Mouse (Mus musculus) limb, embryonic 13.5 days (tissue): ENCODE data around the gene Mrgprg. TPM values are rescaled to one million over a fixed set of nuclear protein-coding genes. Genes with fewer than 3 reads are reported as not detected.

Source experiments
- ATAC-seq: fragments of 200-750 bp; cut with Nextera tagmentation; 2 replicates; pipeline ENCODE4 v1.8.0; 2017; ENCODE audit warnings: low read depth, moderate number of reproducible peaks, moderate TSS enrichment; ENCODE audit not compliant: low FRiP score
- H3K27ac ChIP-seq: fragments of 300-500 bp; sonication (generic); 2 replicates; pipeline ENCODE4 v1.5.1; 2015; ENCODE audit warnings: inconsistent platforms, mild to moderate bottlenecking, moderate library complexity
- H3K27me3 ChIP-seq: fragments of 300-500 bp; sonication (generic); 2 replicates; pipeline ENCODE4 v1.6.1; 2015; ENCODE audit warnings: mild to moderate bottlenecking, inconsistent platforms
- H3K36me3 ChIP-seq: fragments of 300-500 bp; sonication (generic); 2 replicates; pipeline ENCODE4 v1.6.1; 2015; ENCODE audit warnings: inconsistent platforms, mild to moderate bottlenecking, moderate library complexity
- H3K4me1 ChIP-seq: fragments of 300-500 bp; sonication (generic); 2 replicates; pipeline ENCODE4 v1.6.1; 2015; ENCODE audit warnings: inconsistent platforms
- H3K4me2 ChIP-seq: fragments of 300-500 bp; sonication (generic); replicated peaks from 2 replicates; pipeline ENCODE4 v1.6.1; 2015; ENCODE audit warnings: inconsistent platforms, mild to moderate bottlenecking, moderate library complexity
- H3K4me3 ChIP-seq: fragments of 300-500 bp; sonication (generic); 2 replicates; pipeline ENCODE4 v1.5.1; 2015; ENCODE audit warnings: moderate library complexity, mild to moderate bottlenecking, inconsistent platforms
- H3K9ac ChIP-seq: fragments of 300-500 bp; sonication (generic); 2 replicates; pipeline ENCODE4 v1.6.1; 2015; ENCODE audit warnings: mild to moderate bottlenecking, inconsistent platforms
- H3K9me3 ChIP-seq: fragments of 300-500 bp; sonication (generic); 2 replicates; pipeline ENCODE4 v1.6.1; 2016; ENCODE audit warnings: inconsistent platforms
- WGBS: fragments of 180-500 bp; shearing (Covaris S2); methylation state at CpG from one replicate; pipeline ENCODE4 v1.1.7; 2015; 5-methylcytosine and 5-hydroxymethylcytosine counted together
- microRNA-seq: library from miRNA; unstranded; fragments of <30 nt; microRNA quantifications from one replicate; pipeline ENCODE4, GENCODE M21; 2016
- polyA plus RNA-seq: library from polyadenylated mRNA; unstranded; fragments of >200 nt; fragmentation: Nextera tagmentation; extraction: Ambion mirVana; gene quantifications from 2 replicates; pipeline ENCODE4 v1.2.1, GENCODE M21; 2015

The Mrgprg gene
- polyA plus RNA-seq, 1 experiment from 2014 or later: not detected

DNA sequence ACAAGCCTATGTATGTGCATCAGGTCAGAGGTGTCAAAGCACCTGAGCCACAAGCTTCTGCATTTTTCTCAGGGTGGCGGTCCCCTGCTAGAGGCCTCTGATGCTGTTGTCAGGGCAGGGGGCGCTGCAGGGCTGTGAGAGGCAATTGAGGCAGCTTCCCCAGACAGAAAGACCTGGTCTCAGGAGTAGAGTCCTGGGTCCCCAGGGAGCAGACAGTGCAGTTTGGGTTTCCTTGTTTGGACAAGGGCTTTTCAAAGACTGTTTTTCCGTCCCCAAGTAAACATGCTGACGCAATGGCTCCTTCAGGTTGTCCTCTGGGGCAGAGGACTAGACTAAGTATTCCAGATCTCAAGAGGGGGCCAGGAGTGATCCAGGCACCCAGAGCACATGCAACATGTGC, 40.4 kb downstream of the Mrgprg start:
- Histone ChIP-seq H3K4me3 (no peak overlapping the region), H3K27ac (no peak overlapping the region), H3K4me1 (peaks cover 11% of the 10 kb centered on the region), H3K27me3 (no peaks in the 10 kb centered on the region), H3K36me3 (peaks cover 3% of the 10 kb centered on the region), H3K4me2 (no peak overlapping the region), H3K9ac (no peak overlapping the region), H3K9me3 (no peaks in the 10 kb centered on the region)
- 79% methylated on average over 4 of the region's 4 CpGs for WGBS
- no peak for ATAC-seq

DNA sequence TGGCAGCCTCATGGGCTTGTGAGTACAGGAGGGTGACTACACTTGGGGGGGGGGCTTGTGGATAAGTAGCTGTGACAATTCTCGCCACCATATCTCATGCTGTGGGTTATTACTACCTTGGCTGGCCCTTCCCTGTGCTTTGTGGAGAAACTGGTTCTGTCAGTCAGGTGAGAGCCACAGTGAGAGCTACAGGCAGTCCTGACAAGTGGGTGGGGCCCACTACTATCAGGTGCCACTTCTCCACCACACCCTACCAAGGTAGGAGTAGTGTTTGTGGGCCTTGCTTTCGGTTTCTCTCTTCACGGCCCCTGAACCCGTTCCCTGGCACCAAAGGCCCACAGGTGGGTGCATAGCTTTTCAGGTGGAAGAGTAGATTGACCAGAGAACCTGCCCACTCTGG, 43.0 kb downstream of the Mrgprg start:
- no peak for ATAC-seq
- Histone ChIP-seq H3K4me1 (no peaks in the 10 kb centered on the region), H3K36me3 (peaks cover 9% of the 10 kb centered on the region), H3K4me3 (no peak overlapping the region), H3K27ac (no peak overlapping the region), H3K27me3 (no peaks in the 10 kb centered on the region), H3K4me2 (no peak overlapping the region), H3K9me3 (no peaks in the 10 kb centered on the region), H3K9ac (no peak overlapping the region)
- WGBS: 81% methylated on average over 4 of the region's 4 CpGs

DNA sequence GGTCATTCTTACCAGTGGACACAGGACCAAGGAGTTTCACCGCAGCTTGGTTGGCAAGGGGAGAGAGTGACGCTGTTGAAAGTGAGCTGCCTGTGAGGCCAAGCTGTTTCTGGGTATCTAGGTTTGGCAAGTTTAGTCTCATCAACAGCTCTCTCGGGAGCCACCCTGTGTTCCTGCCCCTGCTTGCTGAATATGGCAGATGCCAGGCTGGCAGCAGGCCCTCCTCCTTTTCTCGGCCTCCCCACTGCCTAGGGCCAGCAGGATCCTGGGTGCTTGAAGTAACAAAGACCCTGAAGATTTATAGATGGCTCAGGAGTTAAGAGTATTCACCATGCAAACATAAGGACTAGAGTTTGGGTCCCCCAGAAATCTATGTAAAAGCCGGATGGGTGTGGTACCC, 44.1 kb downstream of the Mrgprg start:
- H3K27me3 ChIP-seq: no peaks in the 10 kb centered on the region
- H3K4me3 ChIP-seq: no peak overlapping the region
- 82% methylated on average over 5 of the region's 5 CpGs for WGBS
- H3K9ac ChIP-seq: no peak overlapping the region
- H3K27ac ChIP-seq: no peak overlapping the region
- no peak for ATAC-seq
- no peak overlapping the region for H3K4me2 ChIP-seq
- H3K4me1 ChIP-seq: no peaks in the 10 kb centered on the region
- no peaks in the 10 kb centered on the region for H3K9me3 ChIP-seq
- peaks cover 9% of the 10 kb centered on the region for H3K36me3 ChIP-seq

DNA sequence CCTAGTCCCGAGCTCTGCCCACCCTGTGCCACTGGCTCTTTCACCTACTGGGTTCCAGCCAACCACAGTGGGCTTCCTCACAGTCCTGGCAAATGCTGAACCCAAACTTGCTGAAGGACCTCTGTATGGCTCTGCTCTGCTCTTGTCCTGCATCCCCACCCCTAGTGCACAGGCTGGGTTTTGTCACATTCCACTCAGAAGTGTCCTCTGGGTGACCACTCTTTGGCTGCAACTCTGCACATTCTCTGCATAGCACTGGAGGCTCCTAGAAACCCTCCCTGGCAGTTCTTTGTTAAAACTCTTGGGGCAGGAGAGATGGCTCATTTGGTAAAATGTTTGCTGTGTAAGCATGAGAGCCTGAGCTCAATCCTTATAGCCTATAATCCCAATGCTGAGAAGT, 49.0 kb downstream of the Mrgprg start:
- Histone ChIP-seq H3K9me3 (no peaks in the 10 kb centered on the region), H3K27ac (no peak overlapping the region), H3K4me3 (no peak overlapping the region), H3K36me3 (peaks cover 40% of the 10 kb centered on the region), H3K9ac (no peak overlapping the region), H3K27me3 (no peaks in the 10 kb centered on the region), H3K4me2 (no peak overlapping the region), H3K4me1 (peaks cover 11% of the 10 kb centered on the region)
- WGBS: 90% methylated on average over 1 of the region's 1 CpGs
- ATAC-seq: no peak

Small RNA genes lying within 50 kb of the gene (microRNA-seq; reads per million reads assigned to microRNA genes)
- not detected for gene Gm22064

Other genes with a start within 250 kb of the Mrgprg start
- gene Nap1l4, start 217.9 kb downstream of the Mrgprg start, polyA plus RNA-seq: 281 and 285 TPM in 2 replicates
- 58.5 and 62.8 TPM in 2 replicates for gene Cars, start 166.9 kb downstream of the Mrgprg start, polyA plus RNA-seq
- 0.15 and 0.27 TPM in 2 replicates for gene Tnfrsf26, start 138.3 kb downstream of the Mrgprg start, polyA plus RNA-seq
- 13.0 and 13.3 TPM in 2 replicates for gene Tnfrsf22, start 117.3 kb downstream of the Mrgprg start, polyA plus RNA-seq
- gene Tnfrsf23, start 81.1 kb downstream of the Mrgprg start, polyA plus RNA-seq: 1.2 and 1.8 TPM in 2 replicates
- gene Osbpl5, start 10.0 kb downstream of the Mrgprg start, polyA plus RNA-seq: 40.0 and 43.8 TPM in 2 replicates
- 1.5 and 1.8 TPM in 2 replicates for gene Mrgpre, start 17.5 kb upstream of the Mrgprg start, polyA plus RNA-seq
- 7.5 and 7.6 TPM in 2 replicates for gene Nadsyn1, start 55.9 kb upstream of the Mrgprg start, polyA plus RNA-seq
- gene Dhcr7, start 56.2 kb upstream of the Mrgprg start, polyA plus RNA-seq: 33.8 and 38.7 TPM in 2 replicates
- not detected in 2 replicates for gene Gm498, start 99.8 kb upstream of the Mrgprg start, polyA plus RNA-seq
- gene Shank2, start 234.9 kb upstream of the Mrgprg start, polyA plus RNA-seq: 0.39 and 0.59 TPM in 2 replicates